Mouse (Mus musculus) limb, embryonic 11.5 days (tissue): ENCODE results near the gene Fez2. TPM values are rescaled to one million over a fixed set of nuclear protein-coding genes. Genes with fewer than 3 reads are reported as not detected.

Experiments used
- ATAC-seq: fragments of 200-750 bp; cut with Nextera tagmentation; 2 replicates; pipeline ENCODE4 v1.8.0; 2017; ENCODE audit warnings: low read depth; ENCODE audit not compliant: insufficient number of reproducible peaks, low FRiP score, low TSS enrichment
- DNase-seq: peaks from one replicate; pipeline ENCODE4 v3.0.0-alpha.2; 2015; ENCODE audit warnings: low spot score
- H3K27ac ChIP-seq: fragments of 300-500 bp; sonication (generic); replicated peaks from 2 replicates; pipeline ENCODE4 v1.5.1; 2014; ENCODE audit warnings: low read depth, mild to moderate bottlenecking, low read length
- H3K27me3 ChIP-seq: fragments of 300-500 bp; sonication (generic); 2 replicates; pipeline ENCODE4 v1.6.1; 2014; ENCODE audit warnings: mild to moderate bottlenecking, low read length, mixed read lengths; ENCODE audit not compliant: control insufficient read depth, insufficient read depth
- H3K36me3 ChIP-seq: fragments of 300-500 bp; sonication (generic); 2 replicates; pipeline ENCODE4 v1.6.1; 2014; ENCODE audit warnings: mild to moderate bottlenecking, low read length, moderate library complexity, mixed read lengths; ENCODE audit not compliant: control insufficient read depth, insufficient read depth
- H3K4me1 ChIP-seq: fragments of 300-500 bp; sonication (generic); 2 replicates; pipeline ENCODE4 v1.6.1; 2014; ENCODE audit warnings: low read length, mixed read lengths; ENCODE audit not compliant: control insufficient read depth, insufficient read depth
- H3K4me2 ChIP-seq: fragments of 300-500 bp; sonication (generic); 2 replicates; pipeline ENCODE4 v1.6.1; 2014; ENCODE audit warnings: low read depth, mild to moderate bottlenecking, moderate library complexity; ENCODE audit not compliant: severe bottlenecking
- H3K4me3 ChIP-seq: fragments of 300-500 bp; sonication (generic); 2 replicates; pipeline ENCODE4 v1.5.1; 2014; ENCODE audit warnings: low read depth, low read length
- H3K9ac ChIP-seq: fragments of 300-500 bp; sonication (generic); 2 replicates; pipeline ENCODE4 v1.6.1; 2014; ENCODE audit warnings: mild to moderate bottlenecking, low read length
- H3K9me3 ChIP-seq: fragments of 300-500 bp; sonication (generic); 2 replicates; pipeline ENCODE4 v1.6.1; 2016; ENCODE audit warnings: low read length; ENCODE audit not compliant: control insufficient read depth
- WGBS: fragments of 180-500 bp; shearing (Covaris S2); extraction: QIAGEN DNeasy Blood & Tissue Kit; methylation state at CpG from one replicate; pipeline ENCODE4 v1.1.7; 2014; 5-methylcytosine and 5-hydroxymethylcytosine counted together
- polyA plus RNA-seq: library from polyadenylated mRNA; unstranded; fragments of >200 nt; fragmentation: Nextera tagmentation; extraction: Ambion mirVana; gene quantifications from 2 replicates; pipeline ENCODE4 v1.2.1, GENCODE M21; 2014

Fez2 gene
- polyA plus RNA-seq, 1 experiment from 2014 or later, result 44.3 TPM

DNA sequence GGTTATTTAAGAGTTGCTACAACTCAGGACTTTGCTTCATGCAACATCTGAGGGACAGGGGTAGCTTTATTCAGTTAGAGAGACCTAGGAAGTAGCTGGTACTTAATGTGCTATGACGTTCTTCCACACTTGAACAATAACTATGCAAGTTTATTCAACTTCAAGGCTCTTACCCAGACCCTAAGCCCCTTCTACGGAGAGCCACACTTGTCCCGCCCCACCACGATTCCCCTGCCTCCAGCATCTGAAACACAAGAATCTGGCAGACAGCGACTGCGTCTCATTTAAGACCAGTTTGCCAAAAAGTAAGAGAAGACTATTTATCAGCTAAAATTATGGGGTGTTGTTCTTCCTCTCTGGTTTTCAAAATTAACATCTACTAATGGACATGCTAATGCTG is 33.9 kb upstream of the Fez2 start:
- Histone ChIP-seq H3K9me3 (no peaks in the 10 kb centered on the region), H3K27ac (no peak overlapping the region), H3K27me3 (no peaks in the 10 kb centered on the region), H3K9ac (no peak overlapping the region), H3K4me1 (no peaks in the 10 kb centered on the region), H3K4me3 (no peak overlapping the region), H3K4me2 (no peak overlapping the region), H3K36me3 (no peaks in the 10 kb centered on the region)
- no peak for DNase-seq
- no peak for ATAC-seq
- WGBS, result 90% methylated on average over 6 of the region's 6 CpGs

DNA sequence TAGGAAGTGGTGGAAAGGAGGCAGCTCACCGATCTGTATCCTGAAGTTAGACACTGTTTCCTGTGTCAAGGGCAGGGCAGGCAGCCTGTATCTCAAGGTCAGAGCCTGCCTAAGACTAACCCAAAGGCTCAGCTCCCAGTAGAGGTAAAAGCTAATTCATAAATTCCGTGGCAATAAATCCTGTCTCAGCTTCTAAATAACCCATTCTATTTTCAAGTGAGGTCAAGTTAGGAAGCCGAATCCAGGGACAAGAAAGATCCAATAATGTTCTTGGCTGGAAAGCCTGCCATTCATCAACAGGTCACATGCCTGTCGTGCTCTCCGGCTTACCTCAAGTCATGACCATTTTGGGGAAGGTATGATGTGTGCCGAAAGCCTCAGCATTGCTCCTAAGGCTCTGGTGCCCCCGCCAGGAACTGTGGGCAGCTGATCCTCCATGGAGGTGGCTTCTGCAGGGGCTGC is 33.4 kb upstream of the Fez2 start:
- WGBS, result 60% methylated on average over 7 of the region's 7 CpGs
- no peaks in the 10 kb centered on the region for H3K36me3 ChIP-seq
- no peak overlapping the region for H3K4me2 ChIP-seq
- no peaks in the 10 kb centered on the region for H3K27me3 ChIP-seq
- H3K27ac ChIP-seq, result no peak overlapping the region
- H3K4me3 ChIP-seq, result no peak overlapping the region
- no peaks in the 10 kb centered on the region for H3K4me1 ChIP-seq
- peak; percentile 25 for DNase-seq
- no peaks in the 10 kb centered on the region for H3K9me3 ChIP-seq
- no peak overlapping the region for H3K9ac ChIP-seq
- ATAC-seq, result no peak

DNA sequence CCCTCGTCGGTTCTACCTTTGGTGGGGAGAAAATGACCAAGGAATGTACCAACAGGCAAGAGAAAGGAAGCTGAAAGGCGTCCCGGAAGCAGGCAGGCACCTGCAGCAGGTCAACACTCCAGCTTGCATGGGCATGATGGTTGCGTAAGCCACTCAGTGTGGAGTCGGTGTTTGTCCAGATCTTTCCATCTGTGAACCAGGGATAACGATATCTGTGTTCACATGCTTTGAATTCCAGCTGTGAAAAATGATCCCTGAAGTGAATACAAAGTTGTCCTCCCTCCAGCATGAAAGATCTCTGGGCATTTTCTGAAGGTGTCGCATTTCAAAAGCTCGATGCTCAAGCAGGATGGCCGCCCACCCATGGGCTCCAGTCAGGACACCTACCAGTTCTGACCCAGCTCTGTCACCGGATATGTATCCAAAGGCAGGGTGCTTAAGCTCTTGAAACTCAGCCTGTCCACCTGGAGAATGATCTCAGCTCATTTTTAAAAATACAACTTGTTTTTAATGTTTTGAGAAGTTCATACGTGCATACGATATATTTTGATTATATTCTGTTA is 31.8 kb upstream of the Fez2 start:
- Histone ChIP-seq H3K4me1 (no peaks in the 10 kb centered on the region), H3K36me3 (no peaks in the 10 kb centered on the region), H3K9me3 (no peaks in the 10 kb centered on the region), H3K4me3 (no peak overlapping the region), H3K9ac (no peak overlapping the region), H3K27me3 (no peaks in the 10 kb centered on the region), H3K27ac (no peak overlapping the region), H3K4me2 (no peak overlapping the region)
- ATAC-seq (no peak), DNase-seq (no peak)
- WGBS, result 66% methylated on average over 13 of the region's 13 CpGs

DNA sequence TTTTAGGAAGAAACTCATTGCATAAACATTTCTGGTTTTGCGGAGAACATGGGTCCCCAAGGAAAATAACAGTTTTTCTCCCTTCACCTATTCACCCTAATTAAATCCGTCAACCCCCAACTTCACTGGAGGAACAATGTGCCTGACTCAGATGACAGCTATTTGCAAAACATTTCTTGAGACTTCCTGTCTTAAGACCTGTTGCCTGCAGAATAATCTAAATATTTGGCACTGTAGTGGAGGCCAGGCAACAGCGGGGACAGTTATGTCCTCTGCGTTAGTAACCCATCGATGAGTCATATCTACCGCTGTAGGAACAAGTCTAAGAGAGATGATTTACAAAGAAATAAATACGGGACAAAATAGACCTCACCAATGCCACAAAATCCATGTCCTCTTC is 26.9 kb upstream of the Fez2 start:
- H3K9ac ChIP-seq, result no peak overlapping the region
- no peak overlapping the region for H3K4me2 ChIP-seq
- H3K27me3 ChIP-seq, result no peaks in the 10 kb centered on the region
- H3K27ac ChIP-seq, result no peak overlapping the region
- ATAC-seq (no peak), DNase-seq (no peak)
- H3K36me3 ChIP-seq, result no peaks in the 10 kb centered on the region
- no peaks in the 10 kb centered on the region for H3K9me3 ChIP-seq
- 90% methylated on average over 7 of the region's 7 CpGs for WGBS
- H3K4me3 ChIP-seq, result no peak overlapping the region
- H3K4me1 ChIP-seq, result no peaks in the 10 kb centered on the region

DNA sequence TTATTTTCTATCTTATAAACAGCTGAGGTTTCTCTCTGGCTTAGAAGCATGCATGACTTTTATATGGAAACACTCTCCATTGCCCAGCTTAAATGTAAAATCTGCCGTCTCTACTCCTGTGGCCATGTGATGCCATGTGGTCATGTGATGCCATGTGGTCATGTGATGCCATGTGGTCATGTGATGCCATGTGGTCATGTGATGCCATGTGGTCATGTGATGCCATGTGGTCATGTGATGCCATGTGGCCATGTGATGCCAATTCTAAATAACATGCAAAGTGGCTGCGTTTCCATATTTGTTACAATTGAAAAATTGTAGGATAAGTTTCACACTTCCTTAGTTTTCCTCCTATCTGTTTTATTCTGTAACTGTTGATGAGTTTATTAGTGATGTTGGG is 22.8 kb upstream of the Fez2 start:
- H3K4me3 ChIP-seq, result no peak overlapping the region
- H3K9ac ChIP-seq, result no peak overlapping the region
- DNase-seq (no peak), ATAC-seq (no peak)
- H3K9me3 ChIP-seq, result no peaks in the 10 kb centered on the region
- no peaks in the 10 kb centered on the region for H3K36me3 ChIP-seq
- no peak overlapping the region for H3K27ac ChIP-seq
- no peaks in the 10 kb centered on the region for H3K27me3 ChIP-seq
- no peaks in the 10 kb centered on the region for H3K4me1 ChIP-seq
- WGBS, result 95% methylated on average over 2 of the region's 2 CpGs
- H3K4me2 ChIP-seq, result no peak overlapping the region

DNA sequence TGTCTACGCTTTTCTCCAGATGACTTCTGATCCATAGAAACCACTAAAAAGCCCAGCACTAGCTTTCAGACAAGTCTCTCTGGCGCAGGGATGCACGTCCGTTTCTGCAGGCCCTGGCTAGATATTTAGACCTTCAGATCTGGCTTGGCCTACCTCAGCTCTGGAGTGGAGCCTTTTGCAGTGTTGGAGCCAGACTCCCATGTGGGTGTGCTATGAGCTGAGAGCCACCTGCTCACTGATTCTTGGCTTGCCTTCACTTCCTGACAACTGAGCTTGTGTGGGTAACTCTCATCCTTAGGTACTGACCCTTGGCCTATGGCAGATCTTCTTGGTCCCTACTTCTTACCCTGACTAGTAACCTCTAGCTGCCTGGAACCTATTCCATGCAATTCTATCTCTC is 19.2 kb upstream of the Fez2 start:
- Histone ChIP-seq H3K4me3 (no peak overlapping the region), H3K4me1 (no peaks in the 10 kb centered on the region), H3K27ac (no peak overlapping the region), H3K36me3 (no peaks in the 10 kb centered on the region), H3K4me2 (no peak overlapping the region), H3K9ac (no peak overlapping the region), H3K27me3 (no peaks in the 10 kb centered on the region), H3K9me3 (no peaks in the 10 kb centered on the region)
- whole genome bisulfite sequencing, result 88% methylated on average over 4 of the region's 4 CpGs
- ATAC-seq (no peak), DNase-seq (no peak)

DNA sequence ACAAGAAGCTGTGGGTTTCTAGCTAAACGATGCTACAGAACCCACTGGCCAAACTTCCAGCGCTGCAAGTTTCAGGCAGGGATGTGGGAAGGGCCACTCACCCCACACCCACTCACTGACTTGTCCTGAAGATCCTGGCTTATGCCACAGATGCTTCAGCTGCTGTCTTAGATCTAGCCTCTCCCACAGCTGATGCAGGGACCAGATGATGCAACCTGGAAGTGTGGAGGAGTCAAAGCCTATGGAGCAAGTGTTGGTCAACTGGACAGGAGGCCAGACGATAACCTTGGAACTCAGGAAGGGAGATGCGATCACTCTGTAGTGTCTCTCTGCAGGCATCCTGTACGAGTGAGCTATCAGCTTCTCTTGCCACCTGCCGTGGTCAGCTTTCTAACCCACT is 17.7 kb upstream of the Fez2 start:
- WGBS, result 88% methylated on average over 6 of the region's 6 CpGs
- Histone ChIP-seq H3K9me3 (no peaks in the 10 kb centered on the region), H3K36me3 (no peaks in the 10 kb centered on the region), H3K27me3 (no peaks in the 10 kb centered on the region), H3K4me2 (no peak overlapping the region), H3K27ac (no peak overlapping the region), H3K4me1 (no peaks in the 10 kb centered on the region), H3K4me3 (no peak overlapping the region), H3K9ac (no peak overlapping the region)
- ATAC-seq, result no peak
- no peak for DNase-seq

DNA sequence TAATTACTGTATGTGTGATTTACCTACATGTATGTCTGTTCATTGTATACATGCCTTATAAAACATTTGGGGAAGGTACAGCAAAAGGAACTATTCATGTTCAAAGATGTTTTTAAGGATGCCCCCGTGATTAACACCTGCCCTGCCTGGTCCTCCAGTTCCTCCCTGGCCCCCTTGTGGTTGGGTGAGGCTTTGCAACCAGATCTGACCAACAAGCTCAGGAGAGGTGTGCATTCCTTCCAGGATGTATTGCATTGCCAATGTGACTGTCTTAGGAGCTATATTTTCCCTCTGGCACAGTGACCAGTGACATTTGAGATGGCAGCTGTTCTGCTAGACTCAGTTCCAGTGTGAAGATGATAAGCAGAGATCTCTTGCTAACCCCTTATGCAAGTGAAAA is 16.8 kb upstream of the Fez2 start:
- Histone ChIP-seq H3K36me3 (no peaks in the 10 kb centered on the region), H3K27ac (no peak overlapping the region), H3K9ac (no peak overlapping the region), H3K27me3 (no peaks in the 10 kb centered on the region), H3K9me3 (no peaks in the 10 kb centered on the region), H3K4me1 (no peaks in the 10 kb centered on the region), H3K4me2 (no peak overlapping the region), H3K4me3 (no peak overlapping the region)
- DNase-seq, result peak; percentile 61
- ATAC-seq, result no peak
- WGBS, result 55% methylated on average over 1 of the region's 1 CpGs

DNA sequence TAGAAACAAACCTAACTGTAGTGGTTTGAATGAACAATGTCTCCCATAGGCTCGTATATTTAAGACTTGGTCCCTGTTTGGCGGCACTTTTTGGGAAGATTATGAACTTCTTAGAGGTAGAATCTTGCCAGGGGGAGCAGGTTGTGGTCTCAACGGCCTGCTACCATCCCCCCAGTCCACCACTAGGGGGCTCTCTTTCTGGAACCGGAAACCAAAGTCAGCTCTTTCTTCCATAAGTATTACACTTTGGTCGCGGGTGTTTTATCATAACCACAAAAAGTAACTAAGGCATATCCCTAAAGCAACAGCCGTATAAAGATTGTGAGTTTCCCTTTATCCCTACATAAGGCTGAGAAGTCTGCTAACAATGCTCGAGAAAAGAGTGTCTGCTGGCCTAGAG is 12.4 kb upstream of the Fez2 start:
- Histone ChIP-seq H3K9me3 (no peaks in the 10 kb centered on the region), H3K4me3 (no peak overlapping the region), H3K27ac (no peak overlapping the region), H3K4me2 (no peak overlapping the region), H3K9ac (no peak overlapping the region), H3K36me3 (no peaks in the 10 kb centered on the region), H3K27me3 (no peaks in the 10 kb centered on the region), H3K4me1 (no peaks in the 10 kb centered on the region)
- WGBS, result 77% methylated on average over 8 of the region's 8 CpGs
- DNase-seq, result peak; percentile 20
- no peak for ATAC-seq
